Mouse (Mus musculus): Measurements from ENCODE around the gene Sytl2. TPM values are rescaled to one million over a fixed set of nuclear protein-coding genes. Genes with fewer than 3 reads are reported as not detected.

Sytl2 gene
- polyA plus RNA-seq (2016; fragmentation: Nextera tagmentation; extraction: Ambion mirVana): 2.7 and 2.9 TPM in 2 replicates

DNA sequence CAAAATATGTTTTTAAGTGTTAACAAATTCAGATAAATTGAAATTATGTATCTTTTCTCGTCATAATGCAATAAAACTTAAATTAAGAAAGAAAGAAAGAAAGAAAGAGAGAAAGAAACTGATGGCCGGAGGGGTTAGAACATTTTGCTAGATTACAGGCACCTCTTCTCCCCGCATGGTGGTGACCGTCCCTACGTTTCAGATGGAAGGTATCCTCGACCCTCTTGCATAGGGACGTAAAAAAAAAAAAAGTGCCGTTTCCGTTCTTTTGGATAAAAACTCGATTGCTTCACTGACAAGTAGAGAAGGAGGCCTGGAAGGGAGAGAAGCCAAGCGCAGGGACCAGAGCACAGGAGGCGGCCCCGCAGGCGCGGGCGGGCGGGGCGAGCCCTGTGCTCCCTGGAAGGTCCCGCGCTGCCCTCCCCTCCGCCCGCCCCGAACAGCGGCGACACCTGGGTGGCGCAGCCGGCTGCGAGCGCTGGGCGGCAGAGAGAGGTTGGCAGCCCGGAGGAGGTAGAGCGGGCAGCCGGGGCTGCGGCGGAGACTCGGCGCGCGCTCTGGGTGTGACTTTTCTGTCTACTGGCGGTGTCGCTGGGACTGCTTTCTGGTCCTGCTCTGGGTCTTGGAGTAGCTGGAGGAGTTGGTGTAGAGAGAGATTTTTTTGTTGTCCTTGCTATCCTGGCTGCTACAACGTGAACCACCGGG is at the start of gene Sytl2:
Gene Sytl2, plus strand, starts transcription at position 311 of the 705 bp plus-strand sequence.
- H3K9me3 ChIP-seq: no peaks in the 10 kb centered on the region
- peaks cover 49% of the 10 kb centered on the region for H3K27me3 ChIP-seq (ENCODE audit: insufficient read depth, poor library complexity, severe bottlenecking)
- peak within 1 kb of the TSS; percentile 84 for H3K27ac ChIP-seq
- 2% methylated on average over 43 of the region's 43 CpGs for WGBS
- no peaks in the 10 kb centered on the region for H3K36me3 ChIP-seq
- H3K4me3 ChIP-seq: peak within 1 kb of the TSS; percentile 72
- DNase-seq (ENCODE audit: low spot score): peak; percentile 59
- peaks cover 34% of the 10 kb centered on the region for H3K4me1 ChIP-seq (replicated peaks)

DNA sequence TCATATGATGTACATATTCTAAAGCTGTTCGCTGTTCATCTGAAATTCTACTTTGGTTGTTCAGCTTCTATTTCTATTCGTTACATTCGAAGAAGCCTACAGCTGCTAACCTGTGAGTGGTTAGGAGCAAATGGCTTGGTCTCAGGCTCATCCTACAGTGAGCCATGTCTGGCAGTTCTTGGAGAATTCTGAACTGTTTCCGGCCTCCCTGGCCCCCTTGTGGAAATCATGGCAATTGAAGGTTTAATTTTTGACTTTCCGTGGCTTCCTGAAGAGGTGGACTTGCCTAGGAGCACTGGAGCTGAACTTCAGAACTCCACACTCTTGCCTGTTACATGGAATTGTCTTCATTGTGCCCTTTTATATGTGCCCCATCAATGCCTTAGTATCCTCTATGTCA is 49.1 kb upstream of the Sytl2 start:
- H3K9me3 ChIP-seq: no peaks in the 10 kb centered on the region
- DNase-seq (ENCODE audit: low spot score): no peak
- WGBS: 73% methylated on average over 5 of the region's 5 CpGs
- no peak overlapping the region for H3K27ac ChIP-seq
- no peaks in the 10 kb centered on the region for H3K36me3 ChIP-seq
- H3K27me3 ChIP-seq (ENCODE audit: insufficient read depth, poor library complexity, severe bottlenecking): no peaks in the 10 kb centered on the region
- no peak overlapping the region for H3K4me3 ChIP-seq
- no peaks in the 10 kb centered on the region for H3K4me1 ChIP-seq (replicated peaks)

DNA sequence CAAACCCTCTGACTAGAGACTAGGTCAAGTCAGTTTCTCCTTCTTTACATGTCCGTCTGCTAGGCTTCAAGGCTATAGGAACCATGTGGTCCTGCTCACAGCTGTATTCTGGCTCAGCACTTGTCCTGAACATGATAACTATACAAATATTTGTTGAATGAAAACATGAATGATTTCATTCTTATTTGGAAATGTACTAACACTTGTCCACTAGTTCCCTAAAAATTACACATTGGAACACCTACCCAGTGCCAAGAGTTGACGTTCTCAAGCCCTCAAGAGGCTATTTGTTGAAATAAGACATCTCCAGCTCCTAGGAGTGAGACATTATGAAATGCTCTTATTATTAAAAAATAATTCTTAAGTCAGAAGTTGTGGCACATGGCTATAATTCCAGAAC is 43.4 kb upstream of the Sytl2 start:
- Histone ChIP-seq H3K4me3 (no peak overlapping the region), H3K27ac (no peak overlapping the region), H3K27me3 (ENCODE audit: insufficient read depth, poor library complexity, severe bottlenecking) (no peaks in the 10 kb centered on the region), H3K9me3 (no peaks in the 10 kb centered on the region), H3K4me1 (replicated peaks) (peaks cover 8% of the 10 kb centered on the region), H3K36me3 (no peaks in the 10 kb centered on the region)
- DNase-seq (ENCODE audit: low spot score): no peak
- 93% methylated on average over 2 of the region's 2 CpGs for WGBS

DNA sequence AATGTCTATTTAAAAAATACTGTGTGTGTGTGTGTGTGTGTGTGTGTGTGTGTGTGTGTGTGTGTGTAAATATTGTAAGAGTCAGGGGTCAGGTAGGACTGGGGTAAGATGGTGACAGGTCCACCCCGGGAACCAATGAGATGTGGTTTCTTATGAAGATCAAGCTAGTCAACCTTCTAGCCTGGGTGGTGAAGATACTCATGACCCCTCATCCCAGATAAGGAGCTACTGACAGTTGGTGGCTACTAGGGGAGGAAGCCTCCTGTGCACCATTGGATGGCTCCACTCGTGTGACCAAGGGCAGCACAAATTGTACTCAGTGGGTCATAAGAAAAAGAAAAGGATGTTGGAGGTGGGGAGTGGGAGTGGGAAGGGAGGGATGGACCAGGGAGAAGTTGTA is 42.2 kb upstream of the Sytl2 start:
- no peak overlapping the region for H3K27ac ChIP-seq
- no peaks in the 10 kb centered on the region for H3K9me3 ChIP-seq
- no peaks in the 10 kb centered on the region for H3K27me3 ChIP-seq (ENCODE audit: insufficient read depth, poor library complexity, severe bottlenecking)
- H3K36me3 ChIP-seq: no peaks in the 10 kb centered on the region
- H3K4me1 ChIP-seq (replicated peaks): peaks cover 8% of the 10 kb centered on the region
- 84% methylated on average over 2 of the region's 2 CpGs for WGBS
- DNase-seq (ENCODE audit: low spot score): no peak
- H3K4me3 ChIP-seq: no peak overlapping the region

DNA sequence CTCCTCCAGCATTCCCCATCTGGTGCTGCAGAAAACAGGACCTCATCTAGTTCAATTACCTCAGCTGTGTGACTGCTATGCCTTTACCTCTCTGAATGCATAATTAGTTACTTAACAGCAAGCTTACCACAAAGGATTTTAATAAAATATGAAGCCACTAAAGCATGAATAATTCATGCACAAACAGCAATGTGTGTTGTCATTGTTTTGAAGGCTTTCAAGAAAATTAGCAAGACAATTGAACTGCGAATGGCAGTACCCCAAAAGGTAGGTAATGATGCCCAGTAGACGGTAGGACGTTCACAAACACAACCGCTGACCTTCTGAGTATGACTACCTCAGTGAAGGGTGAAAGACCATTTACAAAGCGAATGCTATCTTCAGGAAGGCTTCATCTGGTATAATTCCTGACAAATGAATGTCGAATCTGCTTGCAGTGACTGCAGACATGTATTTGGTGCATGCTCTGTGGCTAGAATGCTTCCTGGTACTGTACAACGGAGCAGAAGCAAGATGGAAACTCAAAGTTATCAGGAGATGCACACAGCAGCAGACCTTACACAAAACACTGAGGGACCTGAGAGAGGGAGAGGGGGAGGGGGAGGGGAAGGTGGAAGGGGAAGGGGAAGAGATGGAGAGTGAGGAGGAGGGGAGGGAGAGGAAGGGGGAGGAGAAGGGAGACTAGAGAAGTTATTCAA is 40.0 kb upstream of the Sytl2 start:
- H3K4me3 ChIP-seq: peak overlapping the region; percentile 13; the same call in 1 of the 2 replicates
- H3K27ac ChIP-seq: peak overlapping the region; percentile 76
- DNase-seq (ENCODE audit: low spot score): no peak
- H3K27me3 ChIP-seq (ENCODE audit: insufficient read depth, poor library complexity, severe bottlenecking): no peaks in the 10 kb centered on the region
- H3K9me3 ChIP-seq: no peaks in the 10 kb centered on the region
- H3K36me3 ChIP-seq: no peaks in the 10 kb centered on the region
- 33% methylated on average over 7 of the region's 7 CpGs for WGBS
- H3K4me1 ChIP-seq (replicated peaks): peaks cover 17% of the 10 kb centered on the region

DNA sequence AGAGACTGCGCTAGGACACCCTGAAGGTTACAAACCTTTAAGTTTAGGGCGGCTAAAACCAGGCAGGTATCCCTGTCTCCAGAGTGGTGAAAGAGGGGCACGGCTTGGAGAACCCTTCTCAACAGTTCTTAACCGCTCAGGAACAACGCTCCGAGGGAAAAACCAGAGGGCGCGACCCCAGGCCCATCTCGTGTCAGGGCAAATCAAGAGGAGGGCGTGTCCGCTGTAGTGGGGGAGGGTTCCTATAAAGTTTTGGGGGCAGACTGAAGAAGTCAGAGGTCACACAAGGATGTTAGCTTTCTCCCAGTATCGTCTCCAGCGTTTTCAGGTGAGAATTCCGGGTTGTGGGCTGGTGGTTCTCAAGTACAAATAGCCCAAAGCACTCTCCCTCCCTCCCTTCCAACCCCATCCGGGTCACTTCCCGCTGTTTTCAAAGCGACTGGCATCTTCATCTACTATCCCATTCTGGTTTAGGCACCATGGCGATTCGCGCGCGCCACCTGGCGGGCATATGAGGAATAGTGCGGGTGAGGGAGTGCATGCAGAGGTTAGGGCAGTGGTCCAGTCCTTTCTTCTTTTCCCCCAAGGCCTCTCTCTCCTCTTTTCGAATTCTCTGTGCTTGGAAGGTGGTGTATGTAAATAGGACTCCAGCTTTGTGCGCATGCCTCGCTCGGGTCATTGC is 36.6 kb upstream of the Sytl2 start, which contains the start of gene Ccdc83:
Gene Ccdc83, minus strand, starts transcription at position 489 of the 682 bp plus-strand sequence.
- Histone ChIP-seq H3K4me1 (replicated peaks) (peaks cover 17% of the 10 kb centered on the region), H3K36me3 (no peaks in the 10 kb centered on the region), H3K27me3 (ENCODE audit: insufficient read depth, poor library complexity, severe bottlenecking) (no peaks in the 10 kb centered on the region), H3K27ac (peak within 1 kb of the TSS; percentile 80), H3K9me3 (no peaks in the 10 kb centered on the region), H3K4me3 (peak within 1 kb of the TSS; percentile 44)
- DNase-seq (ENCODE audit: low spot score): peak; percentile 88
- 7% methylated on average over 28 of the region's 28 CpGs for WGBS

DNA sequence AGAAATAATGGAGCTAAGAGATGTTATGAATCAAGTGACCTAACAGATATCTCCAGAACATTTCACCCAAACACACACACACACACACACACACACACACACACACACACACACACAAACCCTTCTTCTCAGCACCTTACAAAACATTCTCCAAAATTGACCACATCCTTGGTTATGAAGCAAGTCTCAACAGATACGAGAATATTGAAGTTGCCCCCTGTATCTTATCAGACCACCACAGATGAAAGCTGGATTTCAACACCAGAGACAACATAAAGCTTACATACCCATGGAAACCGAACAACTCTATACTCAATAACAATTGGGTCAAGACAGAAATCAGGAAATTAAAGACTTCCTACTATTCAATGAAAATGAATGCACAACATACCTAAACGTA is 31.9 kb upstream of the Sytl2 start:
- Histone ChIP-seq H3K27me3 (ENCODE audit: insufficient read depth, poor library complexity, severe bottlenecking) (no peaks in the 10 kb centered on the region), H3K36me3 (no peaks in the 10 kb centered on the region), H3K9me3 (no peaks in the 10 kb centered on the region), H3K4me1 (replicated peaks) (peaks cover 7% of the 10 kb centered on the region), H3K27ac (no peak overlapping the region), H3K4me3 (no peak overlapping the region)
- 82% methylated on average over 3 of the region's 3 CpGs for WGBS
- no peak for DNase-seq (ENCODE audit: low spot score)

DNA sequence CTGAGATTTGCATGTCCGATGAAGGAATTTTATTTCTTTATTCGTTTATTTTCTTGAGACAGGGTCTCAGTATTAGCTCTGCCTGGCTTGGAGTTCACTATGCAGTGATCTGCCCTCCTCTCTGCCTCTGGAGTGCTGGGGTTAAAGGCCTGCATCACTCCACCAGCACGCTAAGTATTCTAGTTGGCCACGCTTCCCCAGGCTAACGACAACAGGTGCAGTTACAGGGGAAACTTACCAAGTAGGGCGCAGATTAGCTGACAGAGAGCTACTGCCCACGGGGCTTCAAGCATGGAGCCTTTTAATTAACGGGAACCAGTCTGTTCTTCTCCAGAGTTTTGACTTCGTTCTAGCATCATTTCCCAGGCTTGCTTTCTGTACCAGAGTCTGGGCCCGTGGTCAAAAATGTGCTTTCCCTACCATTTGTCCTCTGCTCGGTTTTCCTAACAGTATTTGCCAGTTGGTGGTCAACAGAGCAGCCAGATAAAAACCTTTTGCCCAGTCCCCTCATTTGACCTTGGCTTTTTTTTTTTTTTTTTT is 27.4 kb upstream of the Sytl2 start:
- no peak overlapping the region for H3K27ac ChIP-seq
- H3K9me3 ChIP-seq: no peaks in the 10 kb centered on the region
- WGBS: 73% methylated on average over 11 of the region's 11 CpGs
- H3K27me3 ChIP-seq (ENCODE audit: insufficient read depth, poor library complexity, severe bottlenecking): no peaks in the 10 kb centered on the region
- no peaks in the 10 kb centered on the region for H3K36me3 ChIP-seq
- no peak overlapping the region for H3K4me3 ChIP-seq
- no peak for DNase-seq (ENCODE audit: low spot score)
- no peaks in the 10 kb centered on the region for H3K4me1 ChIP-seq (replicated peaks)

DNA sequence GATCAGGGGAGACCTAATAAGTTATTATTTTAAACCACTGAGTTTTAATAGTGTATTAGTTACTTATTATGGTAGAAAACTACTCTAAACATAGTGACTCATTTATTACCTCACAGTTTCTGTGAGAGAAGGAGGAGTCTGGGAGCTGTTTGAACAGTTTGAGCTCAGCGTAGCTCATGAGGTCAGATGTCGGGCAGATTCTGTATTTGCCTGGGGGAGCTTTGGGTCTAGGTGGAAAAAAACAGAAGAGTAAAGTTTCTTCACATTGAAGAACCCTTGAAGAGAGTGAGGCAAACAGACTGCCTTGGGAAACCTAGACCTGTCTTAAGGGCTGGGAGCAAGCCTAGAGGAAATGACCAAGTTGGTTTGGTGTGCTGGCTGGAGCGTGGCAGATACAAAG is 24.8 kb upstream of the Sytl2 start:
- Histone ChIP-seq H3K27ac (no peak overlapping the region), H3K36me3 (no peaks in the 10 kb centered on the region), H3K9me3 (no peaks in the 10 kb centered on the region), H3K27me3 (ENCODE audit: insufficient read depth, poor library complexity, severe bottlenecking) (no peaks in the 10 kb centered on the region), H3K4me3 (no peak overlapping the region), H3K4me1 (replicated peaks) (no peaks in the 10 kb centered on the region)
- WGBS: 76% methylated on average over 3 of the region's 3 CpGs
- DNase-seq (ENCODE audit: low spot score): no peak

DNA sequence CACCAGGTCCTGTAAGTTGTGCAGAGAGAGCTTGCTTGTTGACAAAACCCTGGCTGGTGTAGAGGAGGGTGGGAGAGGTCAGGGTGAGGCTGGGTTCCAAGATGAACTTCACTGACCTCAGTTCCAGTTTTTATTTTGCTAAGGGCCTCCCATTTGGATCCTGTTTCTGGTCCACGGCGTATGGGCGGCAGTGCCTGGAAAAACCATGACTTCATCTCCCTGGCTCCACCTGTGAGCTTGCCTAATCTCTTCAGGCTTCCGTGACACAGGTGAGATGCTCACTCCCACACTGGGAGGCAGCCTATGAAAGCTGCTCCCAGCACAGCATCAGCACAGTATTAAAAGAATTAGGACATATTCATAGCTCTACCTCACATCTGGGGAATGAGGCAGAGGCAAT is 24.3 kb upstream of the Sytl2 start:
- H3K4me3 ChIP-seq: no peak overlapping the region
- no peaks in the 10 kb centered on the region for H3K4me1 ChIP-seq (replicated peaks)
- no peak overlapping the region for H3K27ac ChIP-seq
- H3K27me3 ChIP-seq (ENCODE audit: insufficient read depth, poor library complexity, severe bottlenecking): no peaks in the 10 kb centered on the region
- WGBS: 72% methylated on average over 4 of the region's 4 CpGs
- no peaks in the 10 kb centered on the region for H3K9me3 ChIP-seq
- no peaks in the 10 kb centered on the region for H3K36me3 ChIP-seq
- no peak for DNase-seq (ENCODE audit: low spot score)

DNA sequence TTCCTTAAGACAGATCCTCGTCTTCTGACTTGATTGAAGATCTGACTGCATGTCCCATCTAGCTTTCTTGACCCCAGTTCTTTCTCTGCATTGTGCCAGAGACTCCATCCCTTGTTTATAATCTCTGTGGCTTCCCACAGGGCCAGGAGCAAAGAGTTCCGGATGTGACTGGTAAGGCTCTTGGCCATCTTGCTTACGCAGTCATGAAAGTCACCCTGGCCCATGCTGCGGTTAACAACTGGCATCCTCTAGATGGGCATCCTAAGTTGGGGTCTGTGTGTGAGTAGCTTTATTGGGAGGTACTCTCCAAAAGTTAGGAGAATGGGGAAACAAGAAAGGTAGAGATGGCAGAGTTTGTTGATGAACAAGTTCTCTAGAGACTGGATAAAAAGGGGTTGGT is 22.9 kb upstream of the Sytl2 start:
- Histone ChIP-seq H3K27ac (no peak overlapping the region), H3K4me3 (no peak overlapping the region), H3K27me3 (ENCODE audit: insufficient read depth, poor library complexity, severe bottlenecking) (no peaks in the 10 kb centered on the region), H3K4me1 (replicated peaks) (no peaks in the 10 kb centered on the region), H3K9me3 (no peaks in the 10 kb centered on the region), H3K36me3 (no peaks in the 10 kb centered on the region)
- WGBS: 95% methylated on average over 4 of the region's 4 CpGs
- no peak for DNase-seq (ENCODE audit: low spot score)

DNA sequence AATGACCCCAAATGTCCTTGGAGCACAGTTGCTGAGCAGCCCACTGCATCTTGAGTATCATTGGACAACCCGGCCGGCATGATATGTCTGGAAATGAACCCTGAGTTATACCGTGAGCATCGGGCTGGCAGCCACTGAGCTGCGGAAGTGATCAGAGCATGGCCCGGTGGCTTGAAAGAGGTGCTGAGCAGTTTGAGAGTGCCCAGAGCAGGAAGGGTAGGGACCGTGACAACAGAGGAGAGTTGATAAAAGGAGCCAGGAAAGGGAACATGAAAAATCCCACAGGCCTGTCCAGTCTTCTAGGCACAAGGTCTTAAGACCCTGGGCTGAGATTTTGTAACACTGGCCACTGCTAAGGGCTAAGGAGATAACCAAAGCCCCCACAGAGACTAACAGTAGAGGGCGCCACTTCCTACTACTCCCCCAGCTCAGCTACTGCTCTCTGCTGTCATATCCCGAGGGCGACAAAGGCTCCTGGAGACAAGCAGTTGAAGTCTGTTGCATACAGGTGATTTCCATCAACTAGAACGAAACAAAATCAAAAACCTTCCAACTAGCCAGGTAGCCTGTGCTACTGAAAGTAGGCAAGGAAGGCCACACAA is 21.7 kb upstream of the Sytl2 start:
- Histone ChIP-seq H3K27ac (no peak overlapping the region), H3K27me3 (ENCODE audit: insufficient read depth, poor library complexity, severe bottlenecking) (no peaks in the 10 kb centered on the region), H3K4me3 (no peak overlapping the region), H3K4me1 (replicated peaks) (no peaks in the 10 kb centered on the region), H3K9me3 (no peaks in the 10 kb centered on the region), H3K36me3 (no peaks in the 10 kb centered on the region)
- 70% methylated on average over 11 of the region's 11 CpGs for WGBS
- peak; percentile 28 for DNase-seq (ENCODE audit: low spot score)

Data from hindbrain, embryonic 10.5 days (tissue).